In genomic region chr9:110459145-110459727, GRCm38 (mm10) we compare ENCODE assay signal across 8 mouse cellular contexts. TPM values are rescaled to one million over a fixed set of nuclear protein-coding genes. Genes with fewer than 3 reads are reported as not detected.
DNase-seq lines count a peak whose midpoint lies in the region; ATAC-seq lines count a peak whose summit lies in the region.

No protein-coding gene starts in this region.

- H3K27ac ChIP-seq in heart, embryonic 12.5 days (ENCODE audit: poor library complexity, severe bottlenecking): peak overlapping the region; percentile 43
- peak overlapping the region; percentile 72 for H3K27ac ChIP-seq in liver, embryonic 13.5 days

- H3K9ac ChIP-seq in heart, embryonic 12.5 days: no peak overlapping the region
- H3K9ac ChIP-seq in liver, embryonic 13.5 days: no peak overlapping the region

- WGBS in heart, embryonic 12.5 days: 19% methylated on average over 2 of the region's 2 CpGs
- WGBS in liver, embryonic 13.5 days (ENCODE audit: insufficient replicate concordance): 11% methylated on average over 2 of the region's 2 CpGs

- H3K9me3 ChIP-seq in heart, embryonic 12.5 days (replicated peaks): no peaks in the 10 kb centered on the region
- no peaks in the 10 kb centered on the region for H3K9me3 ChIP-seq in liver, embryonic 13.5 days (replicated peaks)

- no peak overlapping the region for H3K4me2 ChIP-seq in heart, embryonic 12.5 days
- no peak overlapping the region for H3K4me2 ChIP-seq in liver, embryonic 13.5 days

- intact Hi-C loops in left cerebral cortex, postnatal 4 days (cut with DNase I): no loop called here

- no peak overlapping the region for H3K4me3 ChIP-seq in heart, embryonic 12.5 days
- no peak overlapping the region for H3K4me3 ChIP-seq in liver, embryonic 13.5 days (replicated peaks)

- H3K4me1 ChIP-seq in heart, embryonic 12.5 days (replicated peaks): peaks cover 18% of the 10 kb centered on the region
- H3K4me1 ChIP-seq in liver, embryonic 13.5 days (replicated peaks): peaks cover 46% of the 10 kb centered on the region

- no peaks in the 10 kb centered on the region for H3K27me3 ChIP-seq in heart, embryonic 12.5 days (replicated peaks)
- H3K27me3 ChIP-seq in liver, embryonic 13.5 days: no peaks in the 10 kb centered on the region
- no peaks in the 10 kb centered on the region for H3K27me3 ChIP-seq in splenic B cell, adult 2 months (ENCODE audit: control insufficient read depth, insufficient read depth, low read length, poor library complexity, severe bottlenecking)

- H3K36me3 ChIP-seq in heart, embryonic 12.5 days: peaks cover 19% of the 10 kb centered on the region
- H3K36me3 ChIP-seq in liver, embryonic 13.5 days: no peaks in the 10 kb centered on the region
- no peaks in the 10 kb centered on the region for H3K36me3 ChIP-seq in splenic B cell, adult 2 months (ENCODE audit: control insufficient read depth, insufficient read depth, low read length, poor library complexity, severe bottlenecking)

- ATAC-seq in heart, embryonic 12.5 days (ENCODE audit: insufficient number of reproducible peaks, low FRiP score): no peak
- ATAC-seq in liver, embryonic 13.5 days (ENCODE audit: low read depth): peak; percentile 40

- peak; percentile 47 for DNase-seq in layer of hippocampus, adult 9-11 months
- DNase-seq in layer of hippocampus, adult 9-10 months (ENCODE audit: low spot score): no peak
- DNase-seq in liver, embryonic 13.5 days: no peak
- DNase-seq in splenic B cell, adult 2 months (ENCODE audit: low read depth, low spot score): peak; percentile 66
- DNase-seq in right cerebral cortex, adult 18-20 months: no peak
- DNase-seq in testis, postnatal 14 days (ENCODE audit: low spot score): no peak
- DNase-seq in left cerebral cortex, postnatal 4 days: no peak

RNA-seq across cellular contexts. Expression of gene Klhl18, which starts 17.3 kb away (rescaled TPM):
- 9.8 and 10.2 TPM in 2 replicates for polyA plus RNA-seq in heart, embryonic 12.5 days (2016; fragmentation: Nextera tagmentation; extraction: Ambion mirVana)
- polyA plus RNA-seq in liver, embryonic 13.5 days (2015; fragmentation: Nextera tagmentation; extraction: Ambion mirVana): 1.9 and 2.7 TPM in 2 replicates
- 10 to 100 TPM; 48.9 to 52.4 TPM for total RNA-seq in left cerebral cortex, postnatal 4 days (2021)

RNA-seq across cellular contexts. Expression of gene Kif9, which starts 17.5 kb away (rescaled TPM):
- polyA plus RNA-seq in heart, embryonic 12.5 days (2016; fragmentation: Nextera tagmentation; extraction: Ambion mirVana): 0.74 and 0.86 TPM in 2 replicates
- polyA plus RNA-seq in liver, embryonic 13.5 days (2015; fragmentation: Nextera tagmentation; extraction: Ambion mirVana): 0.23 and 0.27 TPM in 2 replicates
- 1 to 10 TPM; 3.3 to 3.6 TPM for total RNA-seq in left cerebral cortex, postnatal 4 days (2021)

RNA-seq across cellular contexts. Expression of gene Ngp, which starts 39.7 kb away (rescaled TPM):
- polyA plus RNA-seq in heart, embryonic 12.5 days (2016; fragmentation: Nextera tagmentation; extraction: Ambion mirVana): 0.26 and 0.65 TPM in 2 replicates
- 46.6 and 49.4 TPM in 2 replicates for polyA plus RNA-seq in liver, embryonic 13.5 days (2015; fragmentation: Nextera tagmentation; extraction: Ambion mirVana)
- under 1 TPM in 1 of 2 experiments, not detected in 1; 0.42 TPM for total RNA-seq in left cerebral cortex, postnatal 4 days (2021)

RNA-seq across cellular contexts. Expression of gene Ptpn23, which starts 51.2 kb away (rescaled TPM):
- 13.6 and 14.0 TPM in 2 replicates for polyA plus RNA-seq in heart, embryonic 12.5 days (2016; fragmentation: Nextera tagmentation; extraction: Ambion mirVana)
- polyA plus RNA-seq in liver, embryonic 13.5 days (2015; fragmentation: Nextera tagmentation; extraction: Ambion mirVana): 3.2 TPM in 2 replicates
- total RNA-seq in left cerebral cortex, postnatal 4 days (2021): 10 to 100 TPM; 66.7 to 73.3 TPM

Comparison
In these comparisons a context has a peak if more than half of its experiments do, and no peak if none do; other contexts are left out.
1. DNase-seq: peak in layer of hippocampus, adult 9-11 months (single experiment) and splenic B cell, adult 2 months (single experiment); none in layer of hippocampus, adult 9-10 months (single experiment), liver, embryonic 13.5 days (single experiment), right cerebral cortex, adult 18-20 months (single experiment), testis, postnatal 14 days (single experiment) and left cerebral cortex, postnatal 4 days (single experiment).
2. RNA of gene Ngp, which starts 39.7 kb away (polyA plus RNA-seq): 46.6 to 49.4 TPM in liver, embryonic 13.5 days; 0.26 to 0.65 TPM in heart, embryonic 12.5 days; every median in the first group is over 10 times any median in the second.